Mouse (Mus musculus) forebrain, embryonic 11.5 days (tissue): ENCODE results near the gene Pde4dip. TPM values are rescaled to one million over a fixed set of nuclear protein-coding genes. Genes with fewer than 3 reads are reported as not detected.

ENCODE experiments used
- ATAC-seq: fragments of 200-750 bp; cut with Nextera tagmentation; replicated peaks from 2 replicates; pipeline ENCODE4 v1.8.0; 2017; ENCODE audit warnings: moderate TSS enrichment; ENCODE audit not compliant: low FRiP score
- DNase-seq: peaks from one replicate; pipeline ENCODE4 v3.0.0-alpha.2; 2017; ENCODE audit warnings: low spot score
- H3K27ac ChIP-seq: fragments of 300-500 bp; sonication (generic); 2 replicates; pipeline ENCODE4 v1.5.1; 2014; ENCODE audit warnings: low read depth, low read length
- H3K27me3 ChIP-seq: fragments of 300-500 bp; sonication (generic); 2 replicates; pipeline ENCODE4 v1.6.1; 2014; ENCODE audit warnings: mild to moderate bottlenecking, low read length, mixed read lengths; ENCODE audit not compliant: control insufficient read depth, insufficient read depth
- H3K36me3 ChIP-seq: fragments of 300-500 bp; sonication (generic); 2 replicates; pipeline ENCODE4 v1.6.1; 2014; ENCODE audit warnings: mild to moderate bottlenecking, low read length, moderate library complexity, mixed read lengths; ENCODE audit not compliant: control insufficient read depth, insufficient read depth
- H3K4me1 ChIP-seq: fragments of 300-500 bp; sonication (generic); replicated peaks from 2 replicates; pipeline ENCODE4 v1.6.1; 2014; ENCODE audit warnings: low read length, mixed read lengths; ENCODE audit not compliant: control insufficient read depth, insufficient read depth
- H3K4me2 ChIP-seq: fragments of 300-500 bp; sonication (generic); 2 replicates; pipeline ENCODE4 v1.6.1; 2014; ENCODE audit warnings: low read depth, mild to moderate bottlenecking, low read length, moderate library complexity, mixed read lengths; ENCODE audit not compliant: severe bottlenecking
- H3K4me3 ChIP-seq: fragments of 300-500 bp; sonication (generic); 2 replicates; pipeline ENCODE4 v1.5.1; 2014; ENCODE audit warnings: low read depth, low read length
- H3K9ac ChIP-seq: fragments of 300-500 bp; sonication (generic); 2 replicates; pipeline ENCODE4 v1.6.1; 2014; ENCODE audit warnings: low read length
- H3K9me3 ChIP-seq: fragments of 300-500 bp; sonication (generic); 2 replicates; pipeline ENCODE4 v1.6.1; 2016; ENCODE audit warnings: low read length, mixed read lengths; ENCODE audit not compliant: control insufficient read depth
- WGBS: fragments of 180-500 bp; shearing (Covaris S2); extraction: QIAGEN DNeasy Blood & Tissue Kit; methylation state at CpG from one replicate; pipeline ENCODE4 v1.1.7; 2014; 5-methylcytosine and 5-hydroxymethylcytosine counted together
- polyA plus RNA-seq: library from polyadenylated mRNA; unstranded; fragments of >200 nt; fragmentation: Nextera tagmentation; extraction: Ambion mirVana; gene quantifications from 2 replicates; pipeline ENCODE4 v1.2.1, GENCODE M21; 2014

Pde4dip gene
- polyA plus RNA-seq, 1 experiment from 2014 or later = 25.7 TPM

- 84% methylated on average over 14 of the region's 14 CpGs for WGBS
- no peaks in the 10 kb centered on the region for H3K36me3 ChIP-seq
- no peaks in the 10 kb centered on the region for H3K27me3 ChIP-seq
- H3K27ac ChIP-seq = no peak overlapping the region
- DNase-seq = no peak
- no peak overlapping the region for H3K4me3 ChIP-seq
- H3K9ac ChIP-seq = no peak overlapping the region
- no peaks in the 10 kb centered on the region for H3K9me3 ChIP-seq
- no peak overlapping the region for H3K4me2 ChIP-seq
- no peak for ATAC-seq
- no peaks in the 10 kb centered on the region for H3K4me1 ChIP-seq
Measured at GRCm38 (mm10) chr3:97667093-97667675, 221.3 kb downstream of the Pde4dip start.

DNA sequence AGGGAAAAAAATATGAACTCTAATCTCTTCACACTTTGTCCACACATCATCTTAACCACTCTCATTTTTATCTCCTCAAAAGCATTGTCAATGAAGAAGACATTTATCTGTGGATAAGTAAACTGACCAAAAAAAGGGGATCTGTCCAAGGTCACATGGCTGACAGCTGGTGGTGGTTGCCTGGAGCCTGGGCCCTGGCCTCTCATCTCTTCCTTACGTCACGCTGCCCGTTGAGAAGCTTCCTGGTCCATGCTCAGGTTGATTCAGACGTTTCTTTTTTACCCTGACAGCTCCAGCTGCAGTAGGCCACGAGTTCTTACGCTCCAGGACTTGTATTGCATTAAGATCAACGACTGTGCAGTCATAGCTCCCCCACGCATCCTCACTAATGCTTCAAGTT lies 222.4 kb downstream of the Pde4dip start:
- WGBS = 90% methylated on average over 8 of the region's 8 CpGs

DNA sequence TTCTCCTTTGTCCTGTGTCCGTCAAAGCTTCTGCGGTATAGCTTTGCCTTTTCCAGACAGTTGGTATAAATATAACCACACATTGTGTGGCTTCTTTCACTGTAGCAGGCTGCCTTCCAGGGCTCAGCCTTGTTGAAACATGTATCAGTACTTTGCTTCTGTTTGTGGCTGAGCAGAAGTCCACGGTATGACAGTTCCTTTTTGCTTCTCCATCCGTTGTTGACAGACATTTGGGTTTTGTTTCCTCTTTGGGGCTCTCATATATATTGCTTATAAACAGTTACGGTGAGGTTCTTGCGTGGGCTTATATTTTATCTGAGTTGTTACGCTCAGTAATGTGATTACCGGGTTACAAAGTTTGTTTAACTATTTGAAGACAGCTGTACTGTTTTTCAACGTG lies 223.0 kb downstream of the Pde4dip start:
- Histone ChIP-seq H3K9ac (no peak overlapping the region), H3K9me3 (no peaks in the 10 kb centered on the region), H3K36me3 (no peaks in the 10 kb centered on the region), H3K4me1 (no peaks in the 10 kb centered on the region), H3K27me3 (no peaks in the 10 kb centered on the region), H3K4me3 (no peak overlapping the region), H3K27ac (no peak overlapping the region), H3K4me2 (no peak overlapping the region)
- DNase-seq (no peak), ATAC-seq (no peak)
- WGBS = 94% methylated on average over 9 of the region's 9 CpGs

More for the DNA sequence above, 222.4 kb downstream of the Pde4dip start:
- no peaks in the 10 kb centered on the region for H3K4me1 ChIP-seq
- H3K4me3 ChIP-seq = no peak overlapping the region
- no peaks in the 10 kb centered on the region for H3K27me3 ChIP-seq
- no peak overlapping the region for H3K27ac ChIP-seq
- H3K9ac ChIP-seq = no peak overlapping the region
- no peak overlapping the region for H3K4me2 ChIP-seq
- ATAC-seq (no peak), DNase-seq (no peak)
- H3K9me3 ChIP-seq = no peaks in the 10 kb centered on the region
- no peaks in the 10 kb centered on the region for H3K36me3 ChIP-seq

- H3K36me3 ChIP-seq = no peaks in the 10 kb centered on the region
- no peaks in the 10 kb centered on the region for H3K9me3 ChIP-seq
- H3K27ac ChIP-seq = no peak overlapping the region
- no peaks in the 10 kb centered on the region for H3K27me3 ChIP-seq
- H3K9ac ChIP-seq = no peak overlapping the region
- 73% methylated on average over 8 of the region's 8 CpGs for WGBS
- H3K4me2 ChIP-seq = no peak overlapping the region
- no peak for DNase-seq
- H3K4me1 ChIP-seq = peaks cover 5% of the 10 kb centered on the region; the same call in 1 of the 2 replicates
- no peak overlapping the region for H3K4me3 ChIP-seq
- no peak for ATAC-seq
Measured at GRCm38 (mm10) chr3:97661206-97661605, 227.3 kb downstream of the Pde4dip start.

GRCm38 (mm10) chr3:97659746-97660145 lies 228.8 kb downstream of the Pde4dip start:
- no peak overlapping the region for H3K4me3 ChIP-seq
- H3K36me3 ChIP-seq = no peaks in the 10 kb centered on the region
- no peak for DNase-seq
- no peaks in the 10 kb centered on the region for H3K27me3 ChIP-seq
- no peak for ATAC-seq
- peak overlapping the region; percentile 70; the same call in 1 of the 2 replicates for H3K4me2 ChIP-seq
- WGBS = 92% methylated on average over 7 of the region's 7 CpGs
- no peaks in the 10 kb centered on the region for H3K9me3 ChIP-seq
- H3K9ac ChIP-seq = no peak overlapping the region
- no peak overlapping the region for H3K27ac ChIP-seq
- peaks cover 5% of the 10 kb centered on the region; the same call in 1 of the 2 replicates for H3K4me1 ChIP-seq

- H3K4me2 ChIP-seq = peak overlapping the region; percentile 70
- peak overlapping the region; percentile 66 for H3K9ac ChIP-seq
- peaks cover 5% of the 10 kb centered on the region; the same call in 1 of the 2 replicates for H3K4me1 ChIP-seq
- peak; percentile 80 for ATAC-seq
- peak overlapping the region; percentile 79 for H3K4me3 ChIP-seq
- 1% methylated on average over 48 of the region's 50 CpGs for WGBS
- H3K9me3 ChIP-seq = no peaks in the 10 kb centered on the region
- no peaks in the 10 kb centered on the region for H3K27me3 ChIP-seq
- H3K27ac ChIP-seq = no peak overlapping the region
- DNase-seq = no peak
- no peaks in the 10 kb centered on the region for H3K36me3 ChIP-seq
Measured at GRCm38 (mm10) chr3:97658426-97659193, 229.9 kb downstream of the Pde4dip start.

DNA sequence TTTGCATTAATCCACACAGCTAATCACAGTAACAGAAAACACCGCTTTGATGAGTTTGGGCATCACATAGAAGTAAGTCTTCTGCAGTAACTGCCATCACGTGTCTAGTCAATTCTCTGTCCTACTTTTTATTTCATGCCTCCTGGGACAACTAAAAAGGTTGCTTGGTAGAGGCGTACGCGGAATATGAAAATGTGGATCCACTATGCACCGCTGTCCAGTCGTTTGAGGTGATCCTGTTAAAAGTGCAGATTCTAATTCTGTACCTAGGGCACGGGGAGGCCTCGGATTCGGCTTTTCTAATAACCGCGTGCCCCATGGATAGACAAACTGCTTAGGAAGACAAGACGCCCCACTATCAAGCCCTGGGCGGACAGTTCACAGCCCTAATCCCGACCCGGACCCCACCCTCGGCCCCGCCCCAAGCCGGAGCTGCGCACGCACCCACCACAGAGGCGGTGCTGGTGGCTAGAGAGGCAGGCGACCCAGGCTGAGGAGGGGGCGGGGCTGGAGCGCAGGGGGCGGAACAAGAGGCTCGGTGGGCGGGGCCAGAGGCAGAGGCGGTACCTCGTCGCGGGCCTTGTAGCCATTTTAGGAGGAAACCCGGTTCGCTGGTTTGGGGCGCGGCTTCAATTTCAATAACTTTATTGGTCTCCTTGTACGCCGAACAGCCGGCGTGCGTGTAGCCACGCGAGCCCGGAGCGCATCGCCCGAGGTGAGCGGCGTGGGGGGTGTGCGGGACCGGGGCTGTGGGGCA lies 230.7 kb downstream of the Pde4dip start, which contains the start of gene Prkab2:
Gene Prkab2, plus strand, starts transcription at position 539 of the 757 bp plus-strand sequence.
- Histone ChIP-seq H3K36me3 (no peaks in the 10 kb centered on the region), H3K4me1 (peaks cover 5% of the 10 kb centered on the region; the same call in 1 of the 2 replicates), H3K27ac (no peak within 1 kb of the TSS), H3K4me3 (peak within 1 kb of the TSS; percentile 79), H3K4me2 (peak within 1 kb of the TSS; percentile 70), H3K27me3 (no peaks in the 10 kb centered on the region), H3K9me3 (no peaks in the 10 kb centered on the region), H3K9ac (peak within 1 kb of the TSS; percentile 66)
- DNase-seq = peak; percentile 100
- peak; percentile 96 for ATAC-seq
- WGBS = 3% methylated on average over 51 of the region's 51 CpGs

DNA sequence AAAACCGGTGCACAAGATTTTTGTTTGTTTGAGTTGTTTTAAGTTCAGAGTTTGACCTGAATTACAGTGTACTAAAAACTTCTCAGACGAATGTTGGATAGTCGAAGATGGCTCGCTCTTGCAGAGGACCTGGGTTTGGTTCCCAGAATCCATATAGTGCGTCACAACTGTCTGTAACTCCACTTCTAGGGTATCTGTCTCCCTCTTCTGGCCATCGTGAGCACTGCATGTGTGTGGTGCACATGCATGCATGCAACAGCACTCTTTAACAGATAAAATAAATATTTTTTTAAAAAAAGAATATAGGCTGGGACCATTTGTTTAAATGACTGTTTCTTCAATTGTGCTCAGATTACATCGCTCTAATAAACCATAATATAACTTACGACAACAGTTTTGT lies 233.6 kb downstream of the Pde4dip start:
- H3K4me1 ChIP-seq = peaks cover 5% of the 10 kb centered on the region; the same call in 1 of the 2 replicates
- DNase-seq (no peak), ATAC-seq (no peak)
- no peak overlapping the region for H3K9ac ChIP-seq
- no peaks in the 10 kb centered on the region for H3K27me3 ChIP-seq
- H3K4me3 ChIP-seq = no peak overlapping the region
- no peak overlapping the region for H3K4me2 ChIP-seq
- no peak overlapping the region for H3K27ac ChIP-seq
- H3K9me3 ChIP-seq = no peaks in the 10 kb centered on the region
- WGBS = 83% methylated on average over 8 of the region's 8 CpGs
- H3K36me3 ChIP-seq = no peaks in the 10 kb centered on the region
